Mouse (Mus musculus): Measurements from ENCODE around the gene Sypl.

The Sypl gene

GRCm38 (mm10) chr12:32953596-32954215, at the start of gene Sypl:
Sypl (plus strand) TSS chr12:32953891.
- DNase-seq, result peak; percentile 94

GRCm38 (mm10) chr12:32909686-32910085, 44.0 kb upstream of the Sypl start:
- DNase-seq, result no peak

GRCm38 (mm10) chr12:32910092-32910491, 43.6 kb upstream of the Sypl start:
- peak; percentile 88 for DNase-seq

- peak; percentile 63 for DNase-seq
Observed at GRCm38 (mm10) chr12:32910560-32911194, 43.0 kb upstream of the Sypl start.

GRCm38 (mm10) chr12:32911569-32911968, 42.1 kb upstream of the Sypl start:
- no peak for DNase-seq

- DNase-seq, result no peak
Observed at GRCm38 (mm10) chr12:32912772-32913171, 40.9 kb upstream of the Sypl start.

GRCm38 (mm10) chr12:32918683-32919082, 35.0 kb upstream of the Sypl start:
- no peak for DNase-seq

- DNase-seq, result no peak
Observed at GRCm38 (mm10) chr12:32919091-32919490, 34.6 kb upstream of the Sypl start.

- DNase-seq, result no peak
Observed at GRCm38 (mm10) chr12:32919527-32919926, 34.2 kb upstream of the Sypl start.

GRCm38 (mm10) chr12:32920185-32920788, 33.4 kb upstream of the Sypl start:
- no peak for DNase-seq

- DNase-seq, result no peak
Observed at GRCm38 (mm10) chr12:32921071-32921470, 32.6 kb upstream of the Sypl start.

GRCm38 (mm10) chr12:32921532-32922131, 32.1 kb upstream of the Sypl start:
- DNase-seq, result no peak

GRCm38 (mm10) chr12:32924245-32924644, 29.4 kb upstream of the Sypl start:
- DNase-seq, result no peak

- peak; percentile 70 for DNase-seq
Observed at GRCm38 (mm10) chr12:32926331-32927172, 27.1 kb upstream of the Sypl start.

GRCm38 (mm10) chr12:32927231-32927835, 26.4 kb upstream of the Sypl start:
- DNase-seq, result peak; percentile 27

GRCm38 (mm10) chr12:32928180-32928579, 25.5 kb upstream of the Sypl start:
- no peak for DNase-seq

- no peak for DNase-seq
Observed at GRCm38 (mm10) chr12:32929831-32930513, 23.7 kb upstream of the Sypl start.

GRCm38 (mm10) chr12:32930566-32930965, 23.1 kb upstream of the Sypl start:
- DNase-seq, result no peak

- no peak for DNase-seq
Observed at GRCm38 (mm10) chr12:32936246-32936946, 17.3 kb upstream of the Sypl start.

GRCm38 (mm10) chr12:32941141-32941540, 12.6 kb upstream of the Sypl start:
- DNase-seq, result no peak

GRCm38 (mm10) chr12:32943347-32943746, 10.3 kb upstream of the Sypl start:
- DNase-seq, result no peak
